Mouse (Mus musculus): Measurements from ENCODE around the gene Col27a1.

- TF ChIP-seq CTCF (IDR thresholded peaks at IDR 0.05; ENCODE audit: low read depth) (no peak), EP300 (IDR thresholded peaks at IDR 0.05; ENCODE audit: low read depth) (no peak)
Observed at GRCm38 (mm10) chr4:63186281-63186870, 27.4 kb upstream of the Col27a1 start.

All from liver, postnatal 0 days (tissue).